Mouse (Mus musculus) retina, adult 2 months (tissue): ENCODE data around the gene Hoga1.
A peak's percentile ranks its signal among the peaks of the same experiment; 100 is the strongest.

ENCODE experiments used
- DNase-seq: peaks from one replicate; pipeline ENCODE4 v3.0.0-alpha.2; 2012; ENCODE audit warnings: low read depth, low spot score

Gene Hoga1

DNA sequence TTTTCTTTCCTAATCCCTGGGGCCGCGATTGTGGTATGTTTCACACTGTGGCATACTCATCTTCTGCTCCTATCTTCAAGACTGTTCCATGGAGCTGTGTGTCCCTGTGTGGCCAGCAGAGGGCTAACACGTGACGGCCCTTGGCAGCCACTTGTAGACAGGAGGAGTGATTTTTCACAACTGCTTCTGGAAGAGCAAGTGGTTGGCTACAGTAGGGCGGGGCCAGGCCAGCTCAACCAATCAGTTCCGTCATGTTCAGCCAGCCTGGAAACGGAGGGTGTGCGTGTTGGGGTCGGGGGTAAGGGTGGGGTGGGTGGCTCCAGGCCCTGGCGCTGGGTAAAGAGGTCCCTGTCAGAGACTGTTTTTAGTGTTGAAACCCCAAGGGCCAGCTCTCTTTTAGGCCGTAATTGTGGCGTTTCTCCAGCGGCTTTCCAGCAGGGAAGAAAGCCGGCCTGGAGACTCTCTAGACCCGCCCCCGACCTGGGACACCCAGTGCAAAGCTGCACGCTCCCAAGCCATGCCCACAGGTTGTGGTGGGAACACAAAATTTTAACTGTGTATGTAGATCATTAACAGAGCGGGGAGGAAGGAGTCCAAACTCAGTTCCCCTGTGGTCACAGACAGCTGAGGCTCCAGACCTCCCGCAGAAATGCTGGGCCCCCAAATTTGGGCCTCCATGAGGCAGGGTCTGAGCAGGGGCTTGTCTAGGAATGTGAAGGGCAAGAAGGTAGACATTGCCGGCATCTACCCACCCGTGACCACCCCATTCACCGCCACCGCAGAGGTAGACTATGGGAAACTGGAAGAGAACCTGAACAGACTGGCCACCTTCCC lies at the start of gene Hoga1:
Hoga1 (plus strand) TSS at position 342 of the 834 bp plus-strand sequence.
- DNase-seq = no peak

GRCm38 (mm10) chr19:41997090-41997489 lies 48.3 kb upstream of the Hoga1 start:
- no peak for DNase-seq

DNA sequence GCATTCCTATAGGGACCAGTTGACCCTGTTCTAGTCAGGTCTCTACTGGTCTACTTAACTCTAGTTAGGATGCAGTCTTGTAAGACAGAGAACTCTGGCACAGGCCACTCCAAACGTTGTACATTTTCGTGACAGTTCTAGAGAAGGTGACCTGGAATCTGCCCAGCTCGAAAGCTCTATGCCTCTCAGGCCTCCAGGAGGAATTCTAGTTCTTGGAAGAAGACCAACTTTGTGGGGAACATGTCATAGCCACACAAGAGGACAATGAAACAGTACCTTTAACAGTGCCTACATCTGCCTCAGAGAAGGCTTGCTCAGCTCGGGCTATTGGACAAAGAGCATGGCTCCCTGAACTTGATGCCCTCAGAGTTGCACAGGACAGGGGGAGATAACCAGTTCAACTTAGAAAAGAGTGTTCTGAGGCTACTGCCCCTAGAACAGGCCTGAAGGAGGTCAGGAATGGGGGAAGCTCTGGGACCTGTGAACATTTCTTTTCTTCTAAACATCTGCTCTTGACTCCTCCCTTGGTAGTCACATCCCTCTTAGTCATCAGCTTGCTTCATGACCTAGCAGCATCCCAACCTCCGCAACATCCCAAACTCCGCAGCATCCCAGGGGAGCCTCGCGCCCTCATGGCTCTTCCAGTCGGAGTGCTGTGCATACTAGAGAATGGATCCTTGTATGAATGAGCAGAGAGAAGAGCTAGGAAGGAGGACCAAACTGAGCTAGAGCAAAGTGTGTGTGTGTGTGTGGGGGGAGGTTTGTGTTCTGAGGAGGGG lies 46.5 kb upstream of the Hoga1 start:
- DNase-seq = no peak

- no peak for DNase-seq
Measured at GRCm38 (mm10) chr19:41999688-42000283, 45.6 kb upstream of the Hoga1 start.

DNA sequence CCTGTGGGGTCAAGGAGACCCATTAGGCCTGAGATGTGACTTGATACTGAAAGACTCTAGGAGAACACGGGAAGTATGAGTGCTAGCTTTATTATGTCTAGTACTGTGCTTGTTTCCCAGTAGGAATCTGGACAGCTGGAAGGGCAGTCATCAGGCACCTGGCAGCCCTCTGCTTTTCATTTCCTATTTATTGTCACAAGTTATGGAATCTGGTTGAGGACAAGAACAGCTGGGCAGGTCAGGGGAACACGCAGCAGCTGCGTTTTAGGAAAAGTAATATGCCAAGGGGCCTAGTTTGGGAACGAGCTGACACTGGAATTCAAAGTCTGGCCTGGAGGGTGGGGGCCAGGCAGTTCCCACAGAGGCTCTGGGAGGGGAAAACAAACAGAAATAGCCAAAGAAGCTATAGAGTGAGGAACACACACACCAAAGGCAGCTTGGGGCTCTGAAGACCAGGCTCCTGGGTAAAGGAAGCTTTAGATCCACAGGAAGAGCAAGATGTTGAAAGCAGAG lies 44.9 kb upstream of the Hoga1 start:
- no peak for DNase-seq

DNA sequence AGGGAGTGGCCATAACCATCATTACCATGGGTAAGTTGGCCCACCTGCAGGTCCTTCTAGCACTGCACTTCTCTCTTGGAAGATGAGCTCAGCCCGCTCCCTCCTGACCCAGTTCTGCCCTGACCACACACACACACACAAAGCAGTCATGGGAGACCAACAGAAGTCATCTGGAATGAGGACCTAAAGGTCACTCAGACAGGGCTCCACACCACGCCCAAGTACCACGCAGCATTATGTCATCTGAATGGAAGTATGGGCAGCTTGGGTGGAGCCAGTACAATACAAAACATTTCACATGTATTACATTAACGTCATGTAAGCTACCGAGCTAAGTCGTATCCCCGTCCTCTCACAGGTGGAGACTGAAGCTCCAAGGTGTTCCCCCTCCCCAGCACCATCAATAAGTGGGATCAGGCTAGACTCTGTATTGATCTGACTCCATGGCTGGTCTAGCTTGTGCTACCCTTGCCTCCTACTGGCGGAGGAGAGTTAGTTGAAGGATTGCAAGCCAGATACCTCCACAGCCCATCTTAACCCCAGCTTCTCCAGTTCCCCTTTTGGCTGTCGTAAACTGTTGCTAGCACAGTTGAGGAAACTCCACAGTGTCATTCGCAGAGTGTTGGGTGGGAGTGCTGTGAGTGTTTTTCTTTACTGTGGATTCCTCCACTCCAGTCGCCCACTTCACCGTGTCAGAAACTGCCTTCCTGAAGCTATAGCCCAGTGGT lies 44.0 kb upstream of the Hoga1 start:
- no peak for DNase-seq

DNA sequence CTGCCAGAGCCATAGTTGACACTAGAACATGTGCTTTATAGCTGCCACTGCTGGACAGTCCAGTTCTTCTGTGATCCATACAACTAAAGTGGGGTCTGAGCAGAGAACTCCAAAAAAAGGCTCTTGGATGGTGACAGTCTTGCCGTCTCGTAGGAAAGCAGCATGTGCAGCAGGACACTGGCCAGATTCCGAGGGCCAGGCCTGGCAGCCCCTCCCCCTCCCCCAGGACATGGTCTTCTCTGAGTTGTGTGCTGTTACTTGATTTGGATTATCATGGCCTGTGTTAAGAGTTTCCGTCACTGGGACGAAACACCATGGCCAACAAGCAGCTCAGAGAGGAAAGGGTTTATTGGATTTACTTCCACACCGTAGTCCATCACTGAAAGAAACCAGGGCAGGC lies 41.2 kb upstream of the Hoga1 start:
- DNase-seq = no peak

DNA sequence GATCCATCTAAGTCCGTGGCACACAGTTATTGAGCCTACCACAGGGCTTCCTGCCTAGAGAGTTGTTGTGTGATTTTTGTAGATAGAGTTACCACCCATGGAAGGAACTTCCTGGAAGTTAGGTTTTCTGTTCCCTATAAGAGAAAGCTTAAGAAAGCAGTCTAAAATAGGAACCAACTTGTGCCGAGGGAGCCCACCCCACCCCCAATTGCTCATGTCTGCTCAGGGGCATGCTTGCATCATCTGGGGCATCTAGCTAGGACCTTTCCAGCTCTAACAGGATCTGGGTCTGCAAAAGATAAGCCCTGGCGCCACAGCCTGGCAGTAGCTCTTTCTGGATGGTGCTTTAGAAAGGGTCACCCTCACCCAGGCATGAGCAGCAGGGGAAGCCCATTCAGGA lies 39.8 kb upstream of the Hoga1 start:
- no peak for DNase-seq

DNA sequence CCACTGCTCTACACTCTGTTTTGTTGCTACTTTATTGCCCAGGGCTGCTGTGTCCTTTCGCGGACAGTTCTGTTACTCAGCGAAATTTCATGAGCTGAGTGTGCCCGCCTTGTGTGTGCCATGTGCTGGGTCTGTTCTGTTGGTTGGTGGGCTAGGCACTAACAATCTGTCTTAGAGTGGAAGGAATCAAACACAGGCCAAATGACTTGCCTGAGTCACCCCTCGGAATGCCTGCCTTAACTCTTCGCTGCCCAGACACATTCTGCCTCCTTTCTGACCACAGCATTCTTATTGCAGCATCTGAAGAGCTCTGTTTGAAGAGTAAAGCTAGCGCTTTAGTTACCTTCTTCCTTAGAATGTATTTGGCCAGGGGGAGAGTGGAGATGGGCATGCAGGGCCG lies 38.8 kb upstream of the Hoga1 start:
- no peak for DNase-seq

GRCm38 (mm10) chr19:42008586-42008985 lies 36.8 kb upstream of the Hoga1 start:
- DNase-seq = no peak

GRCm38 (mm10) chr19:42009067-42009466 lies 36.3 kb upstream of the Hoga1 start:
- no peak for DNase-seq

DNA sequence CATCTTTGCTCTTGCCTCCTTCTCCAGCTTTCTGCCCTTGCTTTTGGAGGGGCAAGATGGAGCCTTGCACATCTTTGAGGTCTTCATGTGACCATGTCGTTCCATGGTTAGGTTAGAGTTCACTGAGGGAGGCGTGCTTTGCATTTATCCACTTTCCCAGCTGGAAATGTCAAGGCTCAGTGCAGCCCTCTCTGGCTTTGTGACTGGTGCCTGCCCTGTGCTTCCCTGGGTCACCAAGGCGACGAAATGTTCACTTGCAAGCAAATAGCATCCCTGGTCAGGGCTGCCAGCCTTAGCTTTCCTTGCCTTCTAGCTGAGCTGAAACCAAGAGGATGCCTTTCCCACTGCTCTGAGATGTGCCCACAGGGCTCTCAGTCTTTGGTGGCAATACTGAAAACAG lies 35.0 kb upstream of the Hoga1 start:
- DNase-seq = no peak

DNA sequence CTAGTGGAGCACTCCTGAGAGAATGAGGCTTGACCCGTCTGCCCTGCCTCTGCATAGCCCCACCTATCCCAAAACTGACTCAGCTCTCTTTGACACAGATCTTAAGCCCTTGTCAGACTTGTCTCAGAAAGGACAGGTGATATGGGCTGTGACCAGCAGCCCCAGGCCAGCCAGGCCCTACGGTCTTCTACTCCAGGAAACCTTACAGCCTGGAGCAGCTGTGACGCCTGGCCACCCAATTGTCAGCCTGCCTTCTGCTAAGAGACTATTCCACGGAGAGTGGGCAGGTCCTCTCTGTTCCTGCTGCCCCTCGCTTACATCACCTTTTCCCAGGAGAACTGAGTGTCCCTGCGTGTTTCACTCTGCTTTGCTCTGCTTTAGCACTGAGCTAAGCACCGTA lies 34.3 kb upstream of the Hoga1 start:
- DNase-seq = peak; percentile 48

GRCm38 (mm10) chr19:42014231-42014825 lies 31.1 kb upstream of the Hoga1 start:
- DNase-seq = no peak

GRCm38 (mm10) chr19:42015001-42015400 lies 30.4 kb upstream of the Hoga1 start:
- no peak for DNase-seq

DNA sequence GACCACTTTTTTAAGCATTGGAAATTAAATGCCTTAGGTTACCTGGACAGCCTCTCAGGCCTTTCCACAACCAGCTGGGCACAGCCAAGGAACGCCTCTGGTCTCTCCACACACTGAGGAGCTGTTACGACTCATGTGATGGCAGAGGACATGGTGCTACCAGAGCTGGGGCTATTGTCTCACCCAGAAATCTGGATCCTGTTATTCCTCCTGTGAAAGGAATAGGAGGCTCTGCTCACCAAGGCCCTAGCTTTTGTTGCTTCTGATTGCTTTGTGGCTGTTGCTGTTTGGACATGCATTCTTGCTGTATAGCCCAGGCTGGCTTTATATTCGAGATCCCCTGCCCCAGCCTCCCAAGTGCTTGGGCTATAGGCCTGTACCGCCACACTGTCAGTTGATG lies 29.2 kb upstream of the Hoga1 start:
- DNase-seq = no peak

DNA sequence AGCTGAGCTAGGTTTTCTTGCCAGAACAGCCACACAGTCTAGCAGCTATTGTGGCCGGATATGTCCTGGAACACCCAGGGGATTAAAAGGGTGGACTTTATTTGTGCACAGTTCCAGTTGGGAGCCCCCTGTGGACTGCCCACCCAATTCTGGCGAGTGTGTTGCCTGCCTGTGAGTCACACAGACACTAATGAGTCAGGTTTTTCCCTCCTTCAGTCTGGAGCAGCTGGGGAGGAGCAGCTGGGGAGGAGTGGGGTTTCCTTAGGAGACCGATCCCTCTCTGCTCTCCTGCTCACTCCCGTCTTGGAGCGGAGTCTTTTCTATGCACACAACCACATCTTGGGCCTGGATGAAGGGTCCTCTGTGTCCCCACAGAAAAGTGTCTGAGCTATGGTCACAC lies 28.6 kb upstream of the Hoga1 start:
- DNase-seq = no peak

GRCm38 (mm10) chr19:42017399-42018247 lies 27.8 kb upstream of the Hoga1 start:
- no peak for DNase-seq

- no peak for DNase-seq
Measured at GRCm38 (mm10) chr19:42019011-42019522, 26.3 kb upstream of the Hoga1 start.
